Mouse (Mus musculus) heart, postnatal 0 days (tissue): ENCODE measurements around the gene Pigr. TPM values are rescaled to one million over a fixed set of nuclear protein-coding genes. Genes with fewer than 3 reads are reported as not detected.

Experiments
- ATAC-seq: fragments of 200-750 bp; cut with Nextera tagmentation; 2 replicates; pipeline ENCODE4 v1.8.0; 2017; ENCODE audit warnings: low read depth, moderate number of reproducible peaks, moderate library complexity; ENCODE audit not compliant: insufficient read depth
- DNase-seq: peaks from one replicate; pipeline ENCODE4 v3.0.0-alpha.2; 2016; ENCODE audit warnings: low spot score
- H3K27ac ChIP-seq: fragments of 300-500 bp; sonication (generic); 2 replicates; pipeline ENCODE4 v1.5.1; 2014; ENCODE audit warnings: low read depth, mild to moderate bottlenecking
- H3K27me3 ChIP-seq: fragments of 300-500 bp; sonication (generic); 2 replicates; pipeline ENCODE4 v1.6.1; 2014; ENCODE audit warnings: low read length, mixed read lengths; ENCODE audit not compliant: control insufficient read depth, insufficient read depth
- H3K36me3 ChIP-seq: fragments of 300-500 bp; sonication (generic); replicated peaks from 2 replicates; pipeline ENCODE4 v1.6.1; 2014; ENCODE audit warnings: low read length, mixed read lengths; ENCODE audit not compliant: control insufficient read depth, insufficient read depth
- H3K4me1 ChIP-seq: fragments of 300-500 bp; sonication (generic); 2 replicates; pipeline ENCODE4 v1.6.1; 2014; ENCODE audit warnings: antibody characterized with exemption; ENCODE audit not compliant: control insufficient read depth, insufficient read depth
- H3K4me2 ChIP-seq: fragments of 300-500 bp; sonication (generic); 2 replicates; pipeline ENCODE4 v1.6.1; 2014; ENCODE audit warnings: low read depth, mild to moderate bottlenecking, low read length, moderate library complexity
- H3K4me3 ChIP-seq: fragments of 300-500 bp; sonication (generic); 2 replicates; pipeline ENCODE4 v1.5.1; 2014; ENCODE audit warnings: low read depth, low read length
- H3K9ac ChIP-seq: fragments of 300-500 bp; sonication (generic); replicated peaks from 2 replicates; pipeline ENCODE4 v1.6.1; 2014; ENCODE audit warnings: low read depth, low read length, mixed read lengths
- H3K9me3 ChIP-seq: fragments of 300-500 bp; sonication (generic); replicated peaks from 2 replicates; pipeline ENCODE4 v1.6.1; 2016; ENCODE audit warnings: low read length; ENCODE audit not compliant: control insufficient read depth
- CTCF ChIP-seq: IDR thresholded peaks from 2 replicates; pipeline ENCODE4 v1.5.1; 2016; ENCODE audit warnings: antibody characterized with exemption, control low read depth, low read depth
- EP300 ChIP-seq: IDR thresholded peaks from 2 replicates; pipeline ENCODE4 v1.6.1; 2016; ENCODE audit warnings: antibody characterized with exemption, low read depth
- WGBS: fragments of 180-500 bp; shearing (Covaris S2); extraction: QIAGEN DNeasy Blood & Tissue Kit; methylation state at CpG from one replicate; pipeline ENCODE4 v1.1.7; 2014; 5-methylcytosine and 5-hydroxymethylcytosine counted together
- polyA plus RNA-seq: library from polyadenylated mRNA; unstranded; fragments of >200 nt; fragmentation: Nextera tagmentation; extraction: Ambion mirVana; gene quantifications from 2 replicates; pipeline ENCODE4 v1.2.1, GENCODE M21; 2015
- total RNA-seq: library from RNA; depleted of rRNA; stranded (reverse); fragments of >200 nt; gene quantifications from 2 replicates; pipeline ENCODE4 v1.2.3, GENCODE M21; 2014; ENCODE audit warnings: low replicate concordance

The Pigr gene
- total and polyA plus RNA-seq, 2 experiments from 2014 or later = 0.05 TPM; not detected in 1

DNA sequence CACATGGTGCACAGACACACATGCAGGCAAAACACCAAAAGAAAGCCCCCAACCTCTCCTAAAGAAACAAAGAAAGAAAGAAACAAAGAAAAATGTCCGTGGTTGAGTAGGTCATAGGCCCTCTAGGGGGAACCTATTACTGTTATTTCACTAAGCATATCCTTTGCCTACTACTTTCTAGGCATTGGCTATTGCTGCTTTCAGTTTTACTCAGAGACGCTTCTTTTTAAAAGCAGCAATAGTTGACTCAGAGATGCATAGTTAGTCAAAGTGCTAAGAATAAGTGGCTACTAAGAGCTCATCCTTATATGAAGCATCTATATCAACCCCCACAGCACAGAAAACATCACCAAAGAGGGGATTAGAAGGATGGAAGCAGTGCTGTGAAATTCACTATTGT is 31.2 kb upstream of the Pigr start:
- no peak for DNase-seq
- ATAC-seq = no peak
- H3K27ac ChIP-seq = no peak overlapping the region
- H3K4me2 ChIP-seq = no peak overlapping the region
- 0 out of 2 replicates have a peak, but pooled peaks cover 3% of the 10 kb centered on the region for H3K9me3 ChIP-seq
- H3K36me3 ChIP-seq = no peaks in the 10 kb centered on the region
- H3K9ac ChIP-seq = no peak overlapping the region
- no peaks in the 10 kb centered on the region for H3K4me1 ChIP-seq
- no peak overlapping the region for H3K4me3 ChIP-seq
- WGBS = 64% methylated on average over 2 of the region's 2 CpGs
- TF ChIP-seq EP300 (no peak), CTCF (no peak)
- no peaks in the 10 kb centered on the region for H3K27me3 ChIP-seq

DNA sequence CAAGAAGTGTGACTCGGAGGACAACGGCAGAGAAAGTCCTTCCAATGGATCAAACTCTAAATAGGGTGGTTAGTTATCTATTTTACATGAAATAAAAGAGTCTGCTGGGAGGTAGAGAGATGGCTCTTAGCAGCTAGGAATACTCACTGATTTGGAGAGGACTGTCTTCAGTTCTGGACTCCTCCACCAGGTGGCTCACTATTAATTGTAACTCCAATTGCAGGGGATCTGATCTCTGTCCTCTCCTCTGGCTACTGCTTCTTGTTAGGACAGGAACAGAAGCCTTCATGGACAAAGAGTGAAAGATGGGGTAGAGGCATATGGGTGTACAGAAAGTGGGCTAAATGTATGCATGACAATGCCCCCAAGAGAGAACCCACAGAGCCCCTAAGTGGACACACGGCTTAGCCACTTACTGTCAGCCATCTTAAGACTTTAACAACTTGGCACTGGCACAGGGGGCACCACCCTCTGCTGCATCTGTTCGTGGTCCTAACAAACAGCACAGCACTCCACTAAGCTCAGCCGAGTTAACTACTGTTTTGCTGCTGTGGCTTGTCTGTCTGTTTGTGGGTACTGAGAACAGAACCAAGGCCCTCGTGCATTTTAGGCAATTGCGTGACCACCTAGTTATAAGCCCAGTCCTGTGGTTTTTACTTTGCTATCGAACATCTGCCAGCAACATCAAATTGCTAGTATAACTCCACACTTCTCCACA is 29.4 kb upstream of the Pigr start:
- TF ChIP-seq EP300 = no peak
- TF ChIP-seq CTCF = peak; percentile 64
- Histone ChIP-seq H3K4me1 (no peaks in the 10 kb centered on the region), H3K9ac (no peak overlapping the region), H3K27ac (no peak overlapping the region), H3K27me3 (no peaks in the 10 kb centered on the region; the same call in 1 of the 2 replicates), H3K4me2 (no peak overlapping the region), H3K4me3 (no peak overlapping the region), H3K36me3 (no peaks in the 10 kb centered on the region), H3K9me3 (0 out of 2 replicates have a peak, but pooled peaks cover 2% of the 10 kb centered on the region)
- WGBS = 71% methylated on average over 8 of the region's 8 CpGs
- ATAC-seq (no peak), DNase-seq (peak; percentile 31)

DNA sequence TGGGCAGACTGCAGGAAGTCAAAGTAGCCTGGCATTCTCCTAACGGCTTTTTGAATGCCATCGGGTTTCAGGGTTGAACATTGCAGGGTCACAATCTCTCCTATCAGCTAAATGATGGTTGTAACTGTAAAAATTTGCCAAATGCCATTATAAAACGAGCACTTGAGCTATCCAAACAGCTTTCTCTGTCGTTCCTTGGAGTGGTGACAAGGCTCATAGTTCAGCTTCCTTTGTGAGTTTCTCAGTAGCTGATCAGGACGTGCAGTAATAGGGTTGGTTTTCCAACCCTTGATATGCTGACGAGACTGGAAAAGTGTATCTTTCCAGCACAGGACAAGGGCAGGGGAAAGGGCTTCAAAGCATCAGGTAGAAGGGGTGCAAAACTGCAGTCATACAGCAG is 28.4 kb upstream of the Pigr start:
- Histone ChIP-seq H3K27ac (no peak overlapping the region), H3K4me1 (no peaks in the 10 kb centered on the region), H3K4me2 (no peak overlapping the region), H3K4me3 (no peak overlapping the region), H3K27me3 (no peaks in the 10 kb centered on the region; the same call in 1 of the 2 replicates), H3K36me3 (no peaks in the 10 kb centered on the region), H3K9ac (no peak overlapping the region), H3K9me3 (no peaks in the 10 kb centered on the region)
- DNase-seq = no peak
- ATAC-seq = no peak
- 43% methylated on average over 6 of the region's 6 CpGs for WGBS
- TF ChIP-seq EP300 = no peak
- TF ChIP-seq CTCF = no peak

DNA sequence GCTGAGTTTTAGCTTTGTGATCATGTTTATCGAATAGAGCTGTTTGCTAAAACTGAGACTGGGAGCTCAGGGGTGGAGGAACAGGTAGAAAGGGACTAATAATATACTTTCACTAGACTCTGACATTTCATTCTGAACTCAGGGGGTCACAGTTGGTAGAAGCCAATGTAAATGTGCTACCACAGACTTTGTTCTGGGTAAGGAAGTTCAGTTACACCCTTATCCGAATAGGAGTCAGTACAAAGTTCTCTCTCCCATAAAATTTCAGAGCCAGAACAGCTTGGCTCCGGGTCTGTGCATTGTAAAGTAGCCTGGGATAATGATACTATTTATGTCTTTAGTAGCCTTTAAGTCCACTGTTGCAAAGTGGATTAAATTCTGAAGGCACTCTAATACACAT is 27.9 kb upstream of the Pigr start:
- no peak for ATAC-seq
- H3K27ac ChIP-seq = no peak overlapping the region
- no peaks in the 10 kb centered on the region for H3K4me1 ChIP-seq
- no peaks in the 10 kb centered on the region for H3K9me3 ChIP-seq
- no peak for DNase-seq
- H3K4me2 ChIP-seq = no peak overlapping the region
- H3K4me3 ChIP-seq = no peak overlapping the region
- H3K9ac ChIP-seq = no peak overlapping the region
- 60% methylated on average over 3 of the region's 3 CpGs for WGBS
- H3K27me3 ChIP-seq = no peaks in the 10 kb centered on the region; the same call in 1 of the 2 replicates
- no peak for TF ChIP-seq CTCF
- TF ChIP-seq EP300 = no peak
- no peaks in the 10 kb centered on the region for H3K36me3 ChIP-seq

DNA sequence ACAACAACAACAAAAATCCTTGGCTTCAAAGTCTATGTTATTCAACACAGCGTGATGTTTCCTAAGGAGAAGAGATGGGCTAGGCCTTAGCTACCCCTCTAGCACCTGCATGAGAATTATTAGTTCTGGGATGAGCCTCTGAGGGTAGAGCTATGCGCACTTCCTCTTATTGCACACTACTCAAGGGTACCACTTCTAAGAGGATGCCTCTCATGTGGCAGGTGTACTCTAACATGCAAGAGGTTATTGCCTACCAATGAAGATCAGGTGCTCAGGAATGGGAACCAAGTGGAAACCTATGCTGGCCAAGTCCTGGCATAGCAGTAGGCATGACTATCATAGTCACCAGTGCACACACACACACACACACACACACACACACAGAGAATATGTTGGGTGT is 27.1 kb upstream of the Pigr start:
- 90% methylated on average over 2 of the region's 2 CpGs for whole genome bisulfite sequencing
- ATAC-seq (no peak), DNase-seq (no peak)
- no peak overlapping the region for H3K27ac ChIP-seq
- no peaks in the 10 kb centered on the region for H3K4me1 ChIP-seq
- no peak overlapping the region for H3K9ac ChIP-seq
- no peak for TF ChIP-seq EP300
- no peak for TF ChIP-seq CTCF
- H3K4me2 ChIP-seq = no peak overlapping the region
- no peaks in the 10 kb centered on the region; the same call in 1 of the 2 replicates for H3K27me3 ChIP-seq
- no peaks in the 10 kb centered on the region for H3K9me3 ChIP-seq
- no peaks in the 10 kb centered on the region for H3K36me3 ChIP-seq
- H3K4me3 ChIP-seq = no peak overlapping the region

DNA sequence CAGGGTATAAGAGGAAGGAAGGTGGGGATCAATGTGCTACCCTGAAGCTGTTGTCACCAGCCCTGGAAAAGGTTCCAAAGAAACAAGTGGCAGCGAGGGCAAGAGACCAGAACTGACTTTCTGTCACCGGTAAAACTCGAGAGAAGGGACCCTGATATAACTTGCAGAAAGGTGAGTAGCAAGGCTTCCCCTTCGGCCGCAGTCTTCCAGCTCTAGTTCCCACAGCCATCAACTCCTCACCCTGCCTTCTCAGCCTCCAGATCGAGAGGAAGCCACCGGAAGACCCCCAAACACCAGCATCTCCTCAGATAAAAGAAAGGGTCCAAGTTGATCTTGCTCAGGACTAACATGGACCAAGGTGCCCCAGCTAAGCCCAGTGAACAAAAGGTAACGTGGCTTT is 25.9 kb upstream of the Pigr start, which contains the start of gene Fcamr:
Gene Fcamr, plus strand, starts transcription at position 301 of the 400 bp plus-strand sequence.
- Histone ChIP-seq H3K4me1 (0 out of 2 replicates have a peak, but pooled peaks cover 2% of the 10 kb centered on the region), H3K4me2 (no peak within 1 kb of the TSS), H3K4me3 (no peak within 1 kb of the TSS), H3K27me3 (no peaks in the 10 kb centered on the region; the same call in 1 of the 2 replicates), H3K9me3 (no peaks in the 10 kb centered on the region), H3K9ac (no peak within 1 kb of the TSS), H3K27ac (no peak within 1 kb of the TSS), H3K36me3 (no peaks in the 10 kb centered on the region)
- WGBS = 80% methylated on average over 8 of the region's 8 CpGs
- TF ChIP-seq CTCF (no peak), EP300 (no peak)
- DNase-seq (no peak), ATAC-seq (no peak)
